Mouse (Mus musculus): ENCODE measurements around the gene Cradd. TPM values are rescaled to one million over a fixed set of nuclear protein-coding genes. Genes with fewer than 3 reads are reported as not detected.
A peak's percentile ranks its signal among the peaks of the same experiment; 100 is the strongest.

The Cradd gene
- polyA plus RNA-seq, 1 experiment from 2014 or later, result 7.6 TPM

- no peak overlapping the region for H3K4me3 ChIP-seq (ENCODE audit: low read length)
- H3K4me1 ChIP-seq (ENCODE audit: control insufficient read depth, insufficient read depth, low read length), result peaks cover 60% of the 10 kb centered on the region
- no peak for ATAC-seq (replicated peaks; ENCODE audit: extremely low read depth, insufficient read depth, low FRiP score)
- H3K27ac ChIP-seq (ENCODE audit: low read length), result peak overlapping the region; percentile 61
- H3K4me2 ChIP-seq (ENCODE audit: low read depth, low read length), result 0 out of 2 replicates have a peak overlapping the region, but pooled peaks have one; percentile 3
- H3K9me3 ChIP-seq (replicated peaks; ENCODE audit: control insufficient read depth, low read length), result no peaks in the 10 kb centered on the region
- H3K9ac ChIP-seq (ENCODE audit: low read length), result peak overlapping the region; percentile 52
- no peaks in the 10 kb centered on the region for H3K36me3 ChIP-seq (ENCODE audit: control insufficient read depth, insufficient read depth)
- WGBS, result 47% methylated on average over 9 of the region's 9 CpGs
- no peaks in the 10 kb centered on the region for H3K27me3 ChIP-seq (ENCODE audit: control insufficient read depth, insufficient read depth, low read length)
These were observed 178.6 kb downstream of the Cradd start for GRCm38 (mm10) chr10:95145204-95145926.

DNA sequence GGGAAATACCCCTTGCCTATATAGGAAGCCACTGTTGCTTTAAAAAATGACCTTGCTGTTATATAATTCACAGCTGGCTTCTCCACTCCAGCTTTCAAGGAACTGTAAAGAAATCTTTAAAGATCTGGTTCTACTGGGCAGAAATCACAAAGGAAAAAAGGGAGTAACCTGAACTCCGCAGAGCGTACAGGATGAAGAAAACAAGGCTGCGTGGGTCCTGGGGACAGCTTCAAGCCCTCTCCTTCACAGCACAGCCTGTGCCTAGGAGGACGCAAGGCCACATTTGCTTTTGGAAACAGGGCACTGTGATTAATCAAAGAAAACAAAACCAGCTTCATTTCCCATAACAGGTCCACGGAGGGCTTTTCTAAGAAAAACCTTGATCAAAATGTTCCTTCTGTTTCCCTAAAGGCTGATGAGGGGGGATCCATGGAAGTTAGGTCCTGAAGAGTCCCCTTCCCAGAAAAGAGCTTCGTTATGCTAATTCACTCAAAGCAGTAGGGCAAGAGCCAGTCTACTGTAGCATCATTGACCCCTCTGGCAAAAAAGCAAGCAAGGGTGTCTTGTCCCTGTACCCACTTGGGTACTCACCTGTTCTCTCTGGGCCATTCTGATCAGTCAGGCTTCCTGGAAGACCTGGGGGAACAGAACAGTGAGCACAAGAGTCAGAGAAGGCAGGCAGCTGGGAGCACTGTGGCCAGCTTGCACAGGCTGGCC is 179.4 kb downstream of the Cradd start:
- no peaks in the 10 kb centered on the region for H3K36me3 ChIP-seq (ENCODE audit: control insufficient read depth, insufficient read depth)
- H3K4me3 ChIP-seq (ENCODE audit: low read length), result no peak overlapping the region
- peaks cover 60% of the 10 kb centered on the region for H3K4me1 ChIP-seq (ENCODE audit: control insufficient read depth, insufficient read depth, low read length)
- H3K27ac ChIP-seq (ENCODE audit: low read length), result peak overlapping the region; percentile 61; the same call in 1 of the 2 replicates
- peak overlapping the region; percentile 52 for H3K9ac ChIP-seq (ENCODE audit: low read length)
- H3K4me2 ChIP-seq (ENCODE audit: low read depth, low read length), result no peak overlapping the region
- no peaks in the 10 kb centered on the region for H3K27me3 ChIP-seq (ENCODE audit: control insufficient read depth, insufficient read depth, low read length)
- 75% methylated on average over 6 of the region's 6 CpGs for WGBS
- no peak for ATAC-seq (replicated peaks; ENCODE audit: extremely low read depth, insufficient read depth, low FRiP score)
- H3K9me3 ChIP-seq (replicated peaks; ENCODE audit: control insufficient read depth, low read length), result no peaks in the 10 kb centered on the region

DNA sequence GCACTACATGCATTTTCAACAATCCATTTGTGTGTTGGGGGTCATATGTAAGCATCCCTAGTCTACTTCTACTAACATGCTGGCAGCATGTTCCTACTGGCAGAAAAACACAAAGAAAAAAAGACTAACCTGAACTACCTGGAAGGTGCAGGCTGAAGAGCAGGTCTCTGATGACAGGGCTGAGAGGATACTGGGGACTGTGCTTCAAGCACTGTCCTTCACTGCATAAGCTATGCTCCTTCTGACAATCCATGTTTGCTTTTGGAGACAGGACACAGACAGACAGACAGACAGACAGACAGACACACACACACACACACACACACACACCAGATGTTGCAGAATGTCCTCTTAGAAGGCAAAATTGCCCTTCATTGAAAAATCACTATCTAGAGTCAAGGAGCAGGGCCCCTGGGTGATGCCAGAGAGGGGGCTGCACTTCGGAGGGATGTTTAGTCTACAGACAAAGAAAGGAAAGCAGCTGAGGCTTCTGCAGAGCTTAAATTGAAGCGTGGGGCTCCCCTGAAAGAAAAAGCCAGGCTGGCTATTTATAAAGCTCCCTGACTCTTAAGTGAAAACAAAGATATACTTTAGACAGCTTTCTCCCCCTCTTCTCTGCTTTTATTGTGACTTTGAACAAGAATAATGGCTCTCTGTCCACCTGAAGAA is 180.4 kb downstream of the Cradd start:
- H3K4me2 ChIP-seq (ENCODE audit: low read depth, low read length), result peak overlapping the region; percentile 18

GRCm38 (mm10) chr10:95142844-95143435 is 181.0 kb downstream of the Cradd start:
- H3K9ac ChIP-seq (ENCODE audit: low read length), result peak overlapping the region; percentile 49
- no peaks in the 10 kb centered on the region for H3K27me3 ChIP-seq (ENCODE audit: control insufficient read depth, insufficient read depth, low read length)
- peak overlapping the region; percentile 97 for H3K27ac ChIP-seq (ENCODE audit: low read length)
- peak overlapping the region; percentile 18 for H3K4me2 ChIP-seq (ENCODE audit: low read depth, low read length)
- 6% methylated on average over 11 of the region's 11 CpGs for WGBS
- peaks cover 60% of the 10 kb centered on the region for H3K4me1 ChIP-seq (ENCODE audit: control insufficient read depth, insufficient read depth, low read length)
- peak; percentile 95 for ATAC-seq (replicated peaks; ENCODE audit: extremely low read depth, insufficient read depth, low FRiP score)
- H3K36me3 ChIP-seq (ENCODE audit: control insufficient read depth, insufficient read depth), result no peaks in the 10 kb centered on the region
- no peak overlapping the region for H3K4me3 ChIP-seq (ENCODE audit: low read length)
- H3K9me3 ChIP-seq (replicated peaks; ENCODE audit: control insufficient read depth, low read length), result no peaks in the 10 kb centered on the region

More for the DNA sequence above, 180.4 kb downstream of the Cradd start:
- Histone ChIP-seq H3K36me3 (ENCODE audit: control insufficient read depth, insufficient read depth) (no peaks in the 10 kb centered on the region), H3K4me1 (ENCODE audit: control insufficient read depth, insufficient read depth, low read length) (peaks cover 60% of the 10 kb centered on the region), H3K9ac (ENCODE audit: low read length) (peak overlapping the region; percentile 49), H3K27me3 (ENCODE audit: control insufficient read depth, insufficient read depth, low read length) (no peaks in the 10 kb centered on the region), H3K4me3 (ENCODE audit: low read length) (no peak overlapping the region), H3K27ac (ENCODE audit: low read length) (peak overlapping the region; percentile 97), H3K9me3 (replicated peaks; ENCODE audit: control insufficient read depth, low read length) (no peaks in the 10 kb centered on the region)
- 18% methylated on average over 2 of the region's 2 CpGs for WGBS
- ATAC-seq (replicated peaks; ENCODE audit: extremely low read depth, insufficient read depth, low FRiP score), result no peak

DNA sequence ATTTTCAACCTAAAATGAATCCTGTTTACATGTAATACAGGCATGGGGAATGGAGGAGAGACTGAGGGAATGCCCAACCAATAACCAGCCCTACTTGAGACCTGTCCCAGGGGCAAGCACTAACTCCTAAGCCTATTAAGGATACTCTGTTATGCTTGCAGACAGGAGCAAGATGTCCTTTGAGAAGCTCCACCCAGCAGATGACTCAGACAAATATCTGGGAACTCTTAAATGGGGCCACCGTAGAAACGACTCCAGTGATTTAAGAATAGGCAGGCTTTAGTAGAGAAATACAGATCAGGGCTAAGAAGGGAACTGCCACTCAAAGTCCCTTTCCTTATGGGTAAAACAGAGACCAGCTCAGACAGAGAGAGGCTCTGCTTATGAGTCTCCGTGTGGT is 182.9 kb downstream of the Cradd start:
- Histone ChIP-seq H3K4me1 (ENCODE audit: control insufficient read depth, insufficient read depth, low read length) (peaks cover 46% of the 10 kb centered on the region), H3K4me2 (ENCODE audit: low read depth, low read length) (no peak overlapping the region), H3K9me3 (replicated peaks; ENCODE audit: control insufficient read depth, low read length) (no peaks in the 10 kb centered on the region), H3K9ac (ENCODE audit: low read length) (no peak overlapping the region), H3K27me3 (ENCODE audit: control insufficient read depth, insufficient read depth, low read length) (no peaks in the 10 kb centered on the region), H3K27ac (ENCODE audit: low read length) (no peak overlapping the region), H3K4me3 (ENCODE audit: low read length) (no peak overlapping the region), H3K36me3 (ENCODE audit: control insufficient read depth, insufficient read depth) (no peaks in the 10 kb centered on the region)
- WGBS, result 50% methylated on average over 3 of the region's 3 CpGs
- no peak for ATAC-seq (replicated peaks; ENCODE audit: extremely low read depth, insufficient read depth, low FRiP score)

- Histone ChIP-seq H3K27ac (ENCODE audit: low read length) (no peak overlapping the region), H3K9me3 (replicated peaks; ENCODE audit: control insufficient read depth, low read length) (no peaks in the 10 kb centered on the region), H3K4me2 (ENCODE audit: low read depth, low read length) (no peak overlapping the region), H3K9ac (ENCODE audit: low read length) (no peak overlapping the region), H3K36me3 (ENCODE audit: control insufficient read depth, insufficient read depth) (no peaks in the 10 kb centered on the region), H3K4me3 (ENCODE audit: low read length) (no peak overlapping the region), H3K4me1 (ENCODE audit: control insufficient read depth, insufficient read depth, low read length) (peaks cover 38% of the 10 kb centered on the region), H3K27me3 (ENCODE audit: control insufficient read depth, insufficient read depth, low read length) (no peaks in the 10 kb centered on the region)
- ATAC-seq (replicated peaks; ENCODE audit: extremely low read depth, insufficient read depth, low FRiP score), result no peak
These were observed 183.7 kb downstream of the Cradd start for GRCm38 (mm10) chr10:95140191-95140590.

DNA sequence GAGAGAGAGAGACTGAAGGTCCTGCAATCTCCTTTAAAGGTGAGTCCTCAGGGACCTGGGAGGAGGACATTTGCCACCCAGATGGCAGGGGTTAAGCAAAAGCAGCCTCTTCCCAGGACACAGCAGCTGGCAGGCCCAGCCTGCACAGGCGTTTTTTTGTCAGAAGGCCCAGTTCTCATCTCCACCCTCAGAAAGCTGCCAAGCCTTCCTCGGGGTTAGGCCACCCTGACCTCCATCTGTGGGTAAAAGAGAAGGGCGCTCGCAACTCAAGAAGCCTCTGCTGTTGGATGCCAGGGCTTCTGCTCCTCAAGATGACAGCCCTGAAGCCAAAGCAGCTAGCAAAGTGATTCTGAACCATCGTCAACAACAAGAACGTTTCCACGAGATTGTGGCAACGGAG is 184.3 kb downstream of the Cradd start:
- H3K36me3 ChIP-seq (ENCODE audit: control insufficient read depth, insufficient read depth), result no peaks in the 10 kb centered on the region
- 69% methylated on average over 8 of the region's 8 CpGs for WGBS
- no peak overlapping the region for H3K4me2 ChIP-seq (ENCODE audit: low read depth, low read length)
- no peak overlapping the region for H3K4me3 ChIP-seq (ENCODE audit: low read length)
- H3K9me3 ChIP-seq (replicated peaks; ENCODE audit: control insufficient read depth, low read length), result no peaks in the 10 kb centered on the region
- no peak for ATAC-seq (replicated peaks; ENCODE audit: extremely low read depth, insufficient read depth, low FRiP score)
- H3K27me3 ChIP-seq (ENCODE audit: control insufficient read depth, insufficient read depth, low read length), result no peaks in the 10 kb centered on the region
- no peak overlapping the region for H3K9ac ChIP-seq (ENCODE audit: low read length)
- H3K4me1 ChIP-seq (ENCODE audit: control insufficient read depth, insufficient read depth, low read length), result peaks cover 33% of the 10 kb centered on the region
- H3K27ac ChIP-seq (ENCODE audit: low read length), result no peak overlapping the region

DNA sequence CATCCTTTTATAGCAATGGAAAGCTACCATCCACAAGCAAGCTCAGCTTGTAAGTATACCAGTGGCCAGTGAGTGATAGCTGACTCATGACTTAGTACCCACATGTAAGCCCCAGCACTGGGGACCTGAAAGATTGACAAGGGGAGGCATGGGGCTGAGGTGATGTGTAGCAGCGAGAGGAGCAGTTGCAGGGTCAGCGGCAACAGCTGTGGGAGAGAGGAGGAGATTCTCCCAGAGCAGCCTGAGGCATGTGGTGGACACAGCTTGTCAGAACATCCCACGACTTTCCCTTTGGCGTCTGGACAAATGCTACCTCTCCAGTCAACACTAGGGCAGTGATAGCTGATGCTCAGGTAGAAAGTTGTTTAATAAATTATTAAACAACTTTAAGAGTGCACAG is 190.9 kb downstream of the Cradd start:
- no peak overlapping the region for H3K4me3 ChIP-seq (ENCODE audit: low read length)
- no peak overlapping the region for H3K27ac ChIP-seq (ENCODE audit: low read length)
- WGBS, result 50% methylated on average over 4 of the region's 4 CpGs
- no peak overlapping the region for H3K9ac ChIP-seq (ENCODE audit: low read length)
- H3K36me3 ChIP-seq (ENCODE audit: control insufficient read depth, insufficient read depth), result no peaks in the 10 kb centered on the region
- no peaks in the 10 kb centered on the region for H3K9me3 ChIP-seq (replicated peaks; ENCODE audit: control insufficient read depth, low read length)
- no peaks in the 10 kb centered on the region for H3K4me1 ChIP-seq (ENCODE audit: control insufficient read depth, insufficient read depth, low read length)
- no peak for ATAC-seq (replicated peaks; ENCODE audit: extremely low read depth, insufficient read depth, low FRiP score)
- H3K4me2 ChIP-seq (ENCODE audit: low read depth, low read length), result no peak overlapping the region
- no peaks in the 10 kb centered on the region for H3K27me3 ChIP-seq (ENCODE audit: control insufficient read depth, insufficient read depth, low read length)
